8 mouse cellular contexts compared by ENCODE assay signal in the genomic region with DNA sequence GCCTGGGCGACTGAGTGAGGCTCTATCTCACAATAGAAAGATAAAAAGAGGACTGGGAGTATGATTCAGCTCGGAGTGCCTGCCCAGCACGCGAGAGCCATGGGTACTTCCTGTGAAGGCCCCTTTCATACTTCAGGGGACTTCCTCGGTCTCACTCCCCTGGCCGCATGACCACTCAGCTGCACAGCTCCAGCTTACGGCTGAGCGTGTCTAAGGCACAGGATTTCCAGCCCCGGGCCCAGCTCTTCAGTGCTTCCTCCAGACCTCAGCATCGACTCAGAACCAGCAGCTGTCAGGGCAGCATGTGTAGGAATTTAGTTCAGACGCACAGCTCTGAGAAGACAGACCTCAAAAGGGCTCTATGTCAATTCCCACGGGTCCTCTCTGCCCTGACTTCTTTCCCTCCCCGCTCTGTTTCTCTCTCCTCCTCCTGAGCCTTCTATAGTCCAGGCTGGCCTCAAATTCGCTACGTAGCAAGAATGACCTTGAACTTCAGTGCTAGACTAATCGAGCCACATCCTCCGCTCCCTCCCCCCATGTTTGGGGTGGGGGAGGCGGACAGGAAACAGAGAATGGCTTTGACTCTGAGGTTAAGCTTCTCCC.
A peak's percentile ranks its signal among the peaks of the same experiment; 100 is the strongest.
DNase-seq lines count a peak whose midpoint lies in the region; ATAC-seq and TF ChIP-seq lines count a peak whose summit lies in the region.

No protein-coding gene starts in this region.

- peak; percentile 58 for TF ChIP-seq EP300 in CH12.LX (IDR thresholded peaks at IDR 0.05; ENCODE audit: low read length)

- TF ChIP-seq CTCF in forebrain, postnatal 0 days (IDR thresholded peaks at IDR 0.05; ENCODE audit: low read depth), result no peak
- TF ChIP-seq CTCF in CH12.LX (conservative IDR thresholded peaks at IDR 0.05 in 1 of 2, IDR thresholded peaks at IDR 0.05 in 1 of 2; ENCODE audit: low read depth in 2 of 2, low read length in 2 of 2), result no peak

- H3K4me2 ChIP-seq in forebrain, postnatal 0 days (ENCODE audit: low read depth), result no peak overlapping the region
- H3K4me2 ChIP-seq in forebrain, embryonic 14.5 days (ENCODE audit: low read length), result no peak overlapping the region
- H3K4me2 ChIP-seq in CH12.LX (ENCODE audit: insufficient read depth, low read depth, poor library complexity, severe bottlenecking), result peak overlapping the region; percentile 60
- H3K4me2 ChIP-seq in heart, embryonic 16.5 days (ENCODE audit: low read depth, low read length), result no peak overlapping the region; the same call in 1 of the 2 replicates
- no peak overlapping the region for H3K4me2 ChIP-seq in neural tube, embryonic 14.5 days (ENCODE audit: low read depth, low read length)

- 0 out of 2 replicates have a peak overlapping the region, but pooled peaks have one; percentile 29 for H3K27ac ChIP-seq in forebrain, postnatal 0 days (ENCODE audit: low read depth, low read length)
- no peak overlapping the region for H3K27ac ChIP-seq in forebrain, embryonic 14.5 days (ENCODE audit: low read depth, low read length)
- H3K27ac ChIP-seq in CH12.LX (ENCODE audit: insufficient read depth, low read depth), result peak overlapping the region; percentile 93
- H3K27ac ChIP-seq in heart, embryonic 16.5 days (ENCODE audit: low read length), result peak overlapping the region; percentile 77
- H3K27ac ChIP-seq in limb, embryonic 10.5 days, result peak overlapping the region; percentile 67
- H3K27ac ChIP-seq in neural tube, embryonic 14.5 days (ENCODE audit: low read depth, low read length), result no peak overlapping the region; the same call in 1 of the 2 replicates

- in situ Hi-C loops in CH12.LX (cut with MboI; ENCODE audit: low pct_ligation_motif_present, low pct_unique_long_range_greater_than_20kb, low sequenced_read_pairs), result loop anchor here (10.0 kb wide), 1 partner anchor 387 kb away; no protein-coding TSS in a partner anchor

- no peak; the same call in none of the 2 replicates for TF ChIP-seq RAD21 in CH12.LX (IDR thresholded peaks at IDR 0.05; ENCODE audit: low read depth, low read length)

- no peaks in the 10 kb centered on the region for H3K27me3 ChIP-seq in forebrain, postnatal 0 days (ENCODE audit: insufficient read depth, low read length)
- no peaks in the 10 kb centered on the region for H3K27me3 ChIP-seq in forebrain, embryonic 14.5 days (replicated peaks; ENCODE audit: control insufficient read depth, insufficient read depth, low read length)
- no peaks in the 10 kb centered on the region for H3K27me3 ChIP-seq in CH12.LX (replicated peaks)
- no peaks in the 10 kb centered on the region for H3K27me3 ChIP-seq in heart, embryonic 16.5 days (ENCODE audit: control insufficient read depth, insufficient read depth, low read length)
- H3K27me3 ChIP-seq in limb, embryonic 10.5 days (ENCODE audit: low read depth, poor library complexity, severe bottlenecking), result no peaks in the 10 kb centered on the region
- no peaks in the 10 kb centered on the region for H3K27me3 ChIP-seq in neural tube, embryonic 14.5 days (ENCODE audit: control insufficient read depth, insufficient read depth, low read length)

- H3K79me2 ChIP-seq in CH12.LX (replicated peaks; ENCODE audit: control insufficient read depth, extremely low read depth, insufficient read depth, poor library complexity, severe bottlenecking), result no peaks in the 10 kb centered on the region

- TF ChIP-seq POLR2A in CH12.LX (IDR thresholded peaks at IDR 0.05; ENCODE audit: low read depth, low read length), result peak; percentile 42; the same call in 1 of the 2 replicates

- ATAC-seq in forebrain, postnatal 0 days, result no peak
- no peak for ATAC-seq in forebrain, embryonic 14.5 days
- peak; percentile 30; the same call in 1 of the 2 replicates for ATAC-seq in heart, embryonic 16.5 days (replicated peaks; ENCODE audit: extremely low read depth, insufficient read depth, low FRiP score)
- peak; percentile 36; the same call in 1 of the 2 replicates for ATAC-seq in neural tube, embryonic 14.5 days (ENCODE audit: low read depth)

- no peaks in the 10 kb centered on the region for H3K4me1 ChIP-seq in forebrain, postnatal 0 days (ENCODE audit: insufficient read depth)
- no peaks in the 10 kb centered on the region for H3K4me1 ChIP-seq in forebrain, embryonic 14.5 days (ENCODE audit: control insufficient read depth, insufficient read depth, low read length)
- H3K4me1 ChIP-seq in CH12.LX (ENCODE audit: control insufficient read depth in 1 of 2, insufficient read depth in 2 of 2), result peaks cover 10 to 66% of the 10 kb centered on the region in 2 experiments
- H3K4me1 ChIP-seq in heart, embryonic 16.5 days (ENCODE audit: control insufficient read depth, insufficient read depth, low read length), result peaks cover 12% of the 10 kb centered on the region
- H3K4me1 ChIP-seq in limb, embryonic 10.5 days, result peaks cover 21% of the 10 kb centered on the region
- peaks cover 4% of the 10 kb centered on the region; the same call in 1 of the 2 replicates for H3K4me1 ChIP-seq in neural tube, embryonic 14.5 days (ENCODE audit: control insufficient read depth, insufficient read depth, low read length)

- dilution Hi-C loops in CH12.LX (cut with MboI; ENCODE audit: extremely low pct_ligation_motif_present, extremely low pct_unique_long_range_greater_than_20kb, low sequenced_read_pairs), result no loop called here

- H3K36me3 ChIP-seq in forebrain, postnatal 0 days (ENCODE audit: insufficient read depth), result peaks cover 37% of the 10 kb centered on the region
- H3K36me3 ChIP-seq in forebrain, embryonic 14.5 days (ENCODE audit: control insufficient read depth, insufficient read depth, low read length), result peaks cover 26% of the 10 kb centered on the region
- H3K36me3 ChIP-seq in CH12.LX (replicated peaks in 1 of 2; ENCODE audit: control insufficient read depth in 1 of 2, insufficient read depth in 1 of 2, low read length in 1 of 2), result peaks cover 11 to 60% of the 10 kb centered on the region in 2 experiments
- H3K36me3 ChIP-seq in heart, embryonic 16.5 days (ENCODE audit: control insufficient read depth, insufficient read depth), result peaks cover 27% of the 10 kb centered on the region
- H3K36me3 ChIP-seq in limb, embryonic 10.5 days, result peaks cover 26% of the 10 kb centered on the region
- H3K36me3 ChIP-seq in neural tube, embryonic 14.5 days (ENCODE audit: control insufficient read depth, insufficient read depth, low read length), result peaks cover 20% of the 10 kb centered on the region

- WGBS in forebrain, postnatal 0 days, result 70% methylated on average over 18 of the region's 18 CpGs
- 76% methylated on average over 18 of the region's 18 CpGs for WGBS in forebrain, embryonic 14.5 days
- WGBS in heart, embryonic 16.5 days, result 19% methylated on average over 18 of the region's 18 CpGs
- 66% methylated on average over 18 of the region's 18 CpGs for WGBS in limb, embryonic 10.5 days
- WGBS in neural tube, embryonic 14.5 days, result 32% methylated on average over 18 of the region's 18 CpGs

- no peak overlapping the region for H3K9ac ChIP-seq in forebrain, postnatal 0 days
- H3K9ac ChIP-seq in forebrain, embryonic 14.5 days (ENCODE audit: low read length), result no peak overlapping the region
- peak overlapping the region; percentile 40 for H3K9ac ChIP-seq in CH12.LX (ENCODE audit: insufficient read depth, low read depth)
- peak overlapping the region; percentile 64 for H3K9ac ChIP-seq in heart, embryonic 16.5 days (ENCODE audit: low read length)
- H3K9ac ChIP-seq in neural tube, embryonic 14.5 days (replicated peaks; ENCODE audit: low read depth, low read length), result no peak overlapping the region

- no peak overlapping the region for H3K4me3 ChIP-seq in forebrain, postnatal 0 days (ENCODE audit: low read depth, low read length)
- no peak overlapping the region for H3K4me3 ChIP-seq in forebrain, embryonic 14.5 days (ENCODE audit: low read depth, low read length)
- no peak overlapping the region for H3K4me3 ChIP-seq in CH12.LX (replicated peaks in 1 of 3; ENCODE audit: low read depth in 2 of 3, low read length in 2 of 3, poor library complexity in 1 of 3)
- no peak overlapping the region for H3K4me3 ChIP-seq in heart, embryonic 16.5 days (ENCODE audit: low read length)
- no peak overlapping the region for H3K4me3 ChIP-seq in limb, embryonic 10.5 days
- H3K4me3 ChIP-seq in neural tube, embryonic 14.5 days (ENCODE audit: low read depth, low read length), result no peak overlapping the region

- DNase-seq in forebrain, postnatal 0 days, result no peak
- no peak for DNase-seq in forebrain, embryonic 14.5 days (ENCODE audit: low spot score)
- DNase-seq in CH12.LX (ENCODE audit: extremely low read depth), result peak; percentile 74
- DNase-seq in limb, embryonic 10.5 days (ENCODE audit: low spot score), result no peak
- no peak for DNase-seq in gastrocnemius, adult 8-10 months (ENCODE audit: low spot score in 2 of 2)
- no peak for DNase-seq in gastrocnemius, adult 18-20 months (ENCODE audit: low spot score)

- H3K9me3 ChIP-seq in forebrain, postnatal 0 days (ENCODE audit: low read length), result no peaks in the 10 kb centered on the region
- no peaks in the 10 kb centered on the region for H3K9me3 ChIP-seq in forebrain, embryonic 14.5 days (replicated peaks; ENCODE audit: control insufficient read depth, low read length)
- no peaks in the 10 kb centered on the region for H3K9me3 ChIP-seq in CH12.LX (replicated peaks; ENCODE audit: low read length)
- H3K9me3 ChIP-seq in heart, embryonic 16.5 days (replicated peaks; ENCODE audit: control insufficient read depth, low read length), result no peaks in the 10 kb centered on the region
- H3K9me3 ChIP-seq in limb, embryonic 10.5 days (replicated peaks), result no peaks in the 10 kb centered on the region
- no peaks in the 10 kb centered on the region for H3K9me3 ChIP-seq in neural tube, embryonic 14.5 days (ENCODE audit: control insufficient read depth, low read length)

TF ChIP-seq in CH12.LX, 34 proteins besides CTCF, POLR2A, EP300 and RAD21 (continues in another document):
- no peak for TF ChIP-seq JUND (conservative IDR thresholded peaks at IDR 0.05; ENCODE audit: low read depth, low read length)
- TF ChIP-seq IRF4 (IDR thresholded peaks at IDR 0.05; ENCODE audit: low read depth, low read length), result peak; percentile 52; the same call in 1 of the 2 replicates
- peak; percentile 67; the same call in 1 of the 2 replicates for TF ChIP-seq MXI1 (IDR thresholded peaks at IDR 0.05; ENCODE audit: low read depth, low read length)
- no peak; the same call in 1 of the 2 replicates for TF ChIP-seq TBP (conservative IDR thresholded peaks at IDR 0.05; ENCODE audit: low read depth, low read length)
- TF ChIP-seq ELF1 (IDR thresholded peaks at IDR 0.05; ENCODE audit: low read depth, low read length), result peak; percentile 75
- TF ChIP-seq MAZ (IDR thresholded peaks at IDR 0.05; ENCODE audit: low read depth, low read length), result peak; percentile 54; the same call in 1 of the 2 replicates
- peak; percentile 89 for TF ChIP-seq ETS1 (conservative IDR thresholded peaks at IDR 0.05; ENCODE audit: low read depth, low read length)
- TF ChIP-seq NELFE (IDR thresholded peaks at IDR 0.05; ENCODE audit: low read depth, low read length), result peak; percentile 49; the same call in 1 of the 2 replicates
- no peak for TF ChIP-seq MAFK (IDR thresholded peaks at IDR 0.05; ENCODE audit: insufficient replicate concordance, low read length)
- peak; percentile 79 for TF ChIP-seq UBTF (IDR thresholded peaks at IDR 0.05; ENCODE audit: low read depth, low read length)
- 0 out of 2 replicates have a peak, but pooled peaks have one; percentile 29 for TF ChIP-seq NRF1 (IDR thresholded peaks at IDR 0.05; ENCODE audit: low read depth, low read length)
- peak; percentile 56 for TF ChIP-seq SIN3A (IDR thresholded peaks at IDR 0.05; ENCODE audit: low read length)

Comparison
In these comparisons a context has a peak if more than half of its experiments do, and no peak if none do; other contexts are left out.
1. H3K27ac ChIP-seq: peak in forebrain, postnatal 0 days (single experiment), CH12.LX (single experiment), heart, embryonic 16.5 days (single experiment) and limb, embryonic 10.5 days (single experiment); none in forebrain, embryonic 14.5 days (single experiment) and neural tube, embryonic 14.5 days (single experiment).
2. ATAC-seq: peak in heart, embryonic 16.5 days (single experiment) and neural tube, embryonic 14.5 days (single experiment); none in forebrain, postnatal 0 days (single experiment) and forebrain, embryonic 14.5 days (single experiment).
3. H3K9ac ChIP-seq: peak in CH12.LX (single experiment) and heart, embryonic 16.5 days (single experiment); none in forebrain, postnatal 0 days (single experiment), forebrain, embryonic 14.5 days (single experiment) and neural tube, embryonic 14.5 days (single experiment).